Mouse (Mus musculus) thymus, adult 2 months (tissue): ENCODE measurements around the gene Kcnk6.

ENCODE experiments used
- CTCF ChIP-seq: fragments of 200-500 bp; IDR thresholded peaks from 2 replicates; pipeline ENCODE4 v1.5.1; 2012; ENCODE audit warnings: mild to moderate bottlenecking, control low read depth, low read length, moderate library complexity, borderline replicate concordance; ENCODE audit not compliant: control insufficient read depth, poor library complexity, insufficient read depth; ENCODE audit errors: extremely low read depth
- POLR2A ChIP-seq: fragments of 200-500 bp; IDR thresholded peaks from 2 replicates; pipeline ENCODE4 v1.6.1; 2012; ENCODE audit warnings: mild to moderate bottlenecking, low read length, control low read depth, moderate library complexity; ENCODE audit not compliant: control insufficient read depth, poor library complexity, insufficient read depth; ENCODE audit errors: extremely low read depth

GRCm38 (mm10) chr7:29202577-29202976 is 29.7 kb downstream of the Kcnk6 start:
- TF ChIP-seq CTCF (no peak), POLR2A (no peak)
